Mouse (Mus musculus) megakaryocyte, embryonic 14.5 days (primary cell): ENCODE data around the gene Dlg4.

Experiments used
- FLI1 ChIP-seq: IDR thresholded peaks from 2 replicates; pipeline ENCODE4 v1.6.1; 2012; ENCODE audit warnings: low read length, inconsistent platforms, mixed read lengths
- GATA1 ChIP-seq: IDR thresholded peaks from 3 replicates; pipeline ENCODE4 v1.6.1; 2012; ENCODE audit warnings: mixed read lengths, low read length, inconsistent platforms, borderline replicate concordance

DNA sequence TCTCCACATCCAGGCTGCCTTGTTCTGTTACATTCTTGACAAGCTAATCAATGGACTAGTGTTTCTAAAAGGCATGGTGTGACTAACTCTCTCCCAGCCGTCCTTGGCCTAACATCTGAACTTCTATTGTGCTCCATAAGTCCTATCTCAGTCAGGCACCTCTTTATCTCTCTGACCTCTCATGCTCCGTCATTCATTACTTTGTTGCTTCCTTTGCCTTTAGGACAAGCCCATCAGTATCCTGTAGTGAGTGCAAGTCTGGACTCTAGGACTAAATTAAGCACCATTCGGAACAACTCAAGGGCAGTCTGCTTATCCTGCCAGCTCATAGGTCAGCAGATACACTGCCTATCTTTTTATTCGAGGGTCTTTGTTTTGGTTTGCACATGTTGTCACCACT lies 40.5 kb upstream of the Dlg4 start:
- TF ChIP-seq GATA1 = no peak
- TF ChIP-seq FLI1 = no peak
